Mouse (Mus musculus): ENCODE measurements around the gene Ccdc85a.

Ccdc85a gene

GRCm38 (mm10) chr11:28583911-28584434, at the start of gene Ccdc85a:
Gene Ccdc85a, minus strand, starts transcription at chr11:28584324.
- no peak for DNase-seq (ENCODE audit: low spot score)

GRCm38 (mm10) chr11:28633571-28634125, 49.5 kb upstream of the Ccdc85a start:
- DNase-seq (ENCODE audit: low spot score), result no peak

GRCm38 (mm10) chr11:28633093-28633492, 49.0 kb upstream of the Ccdc85a start:
- DNase-seq (ENCODE audit: low spot score), result no peak

- DNase-seq (ENCODE audit: low spot score), result no peak
Measured at GRCm38 (mm10) chr11:28630771-28631170, 46.6 kb upstream of the Ccdc85a start.

GRCm38 (mm10) chr11:28610781-28611491, 26.8 kb upstream of the Ccdc85a start:
- no peak for DNase-seq (ENCODE audit: low spot score)

GRCm38 (mm10) chr11:28583138-28583910, 800 bp downstream of the Ccdc85a start:
- DNase-seq (ENCODE audit: low spot score), result no peak

GRCm38 (mm10) chr11:28582218-28582617, 1.9 kb downstream of the Ccdc85a start:
- DNase-seq (ENCODE audit: low spot score), result no peak

- DNase-seq (ENCODE audit: low spot score), result no peak
Measured at GRCm38 (mm10) chr11:28572423-28572822, 11.7 kb downstream of the Ccdc85a start.

GRCm38 (mm10) chr11:28556420-28556819, 27.7 kb downstream of the Ccdc85a start:
- no peak for DNase-seq (ENCODE audit: low spot score)

- no peak for DNase-seq (ENCODE audit: low spot score)
Measured at GRCm38 (mm10) chr11:28543429-28543828, 40.7 kb downstream of the Ccdc85a start.

- DNase-seq (ENCODE audit: low spot score), result no peak
Measured at GRCm38 (mm10) chr11:28541307-28541706, 42.8 kb downstream of the Ccdc85a start.

- DNase-seq (ENCODE audit: low spot score), result no peak
Measured at GRCm38 (mm10) chr11:28533286-28533685, 50.8 kb downstream of the Ccdc85a start.

GRCm38 (mm10) chr11:28501190-28501589, 82.9 kb downstream of the Ccdc85a start:
- DNase-seq (ENCODE audit: low spot score), result no peak

- no peak for DNase-seq (ENCODE audit: low spot score)
Measured at GRCm38 (mm10) chr11:28497034-28497433, 87.1 kb downstream of the Ccdc85a start.

- no peak for DNase-seq (ENCODE audit: low spot score)
Measured at GRCm38 (mm10) chr11:28493362-28493761, 90.8 kb downstream of the Ccdc85a start.

GRCm38 (mm10) chr11:28491330-28491729, 92.8 kb downstream of the Ccdc85a start:
- DNase-seq (ENCODE audit: low spot score), result no peak

GRCm38 (mm10) chr11:28484083-28484729, 99.9 kb downstream of the Ccdc85a start:
- DNase-seq (ENCODE audit: low spot score), result no peak

GRCm38 (mm10) chr11:28477088-28477487, 107.0 kb downstream of the Ccdc85a start:
- DNase-seq (ENCODE audit: low spot score), result no peak

GRCm38 (mm10) chr11:28465726-28466125, 118.4 kb downstream of the Ccdc85a start:
- no peak for DNase-seq (ENCODE audit: low spot score)

- no peak for DNase-seq (ENCODE audit: low spot score)
Measured at GRCm38 (mm10) chr11:28464926-28465325, 119.2 kb downstream of the Ccdc85a start.

- no peak for DNase-seq (ENCODE audit: low spot score)
Measured at GRCm38 (mm10) chr11:28459165-28459564, 125.0 kb downstream of the Ccdc85a start.

- DNase-seq (ENCODE audit: low spot score), result no peak
Measured at GRCm38 (mm10) chr11:28439877-28440276, 144.2 kb downstream of the Ccdc85a start.

All from MN1 (cell line).